Mouse (Mus musculus) bone marrow macrophage, adult 2 months (primary cell): Measurements from ENCODE around the gene Gm8251.

Source experiments
- CTCF ChIP-seq: IDR thresholded peaks from 2 replicates; pipeline ENCODE4 v1.5.1; 2012; ENCODE audit warnings: low read depth, mild to moderate bottlenecking, low read length, moderate library complexity
- POLR2A ChIP-seq: IDR thresholded peaks from 2 replicates; pipeline ENCODE4 v1.6.1; 2012; ENCODE audit warnings: mild to moderate bottlenecking, low read depth, low read length, borderline replicate concordance

- TF ChIP-seq CTCF: no peak
- TF ChIP-seq POLR2A: no peak
These were observed 29.5 kb downstream of the Gm8251 start for GRCm38 (mm10) chr1:44032213-44032612.
